Mouse (Mus musculus): ENCODE measurements around the gene Setd4.
"Not testable (repeated sequence)": the region's sequence is repeated elsewhere in the genome, so short reads cannot be mapped to it uniquely, and the experiment has no call there.

Gene Setd4

GRCm38 (mm10) chr16:93603439-93604212, at the start of gene Setd4:
Gene Setd4 (minus strand): TSS chr16:93604063.
- peak; percentile 81 for DNase-seq (ENCODE audit: low spot score)

GRCm38 (mm10) chr16:93648441-93649183, 44.7 kb upstream of the Setd4 start:
- no peak for DNase-seq (ENCODE audit: low spot score)

- no peak for DNase-seq (ENCODE audit: low spot score)
Observed at GRCm38 (mm10) chr16:93644006-93644405, 40.1 kb upstream of the Setd4 start.

GRCm38 (mm10) chr16:93627761-93628400, 24.0 kb upstream of the Setd4 start, which contains the start of gene Gm5678:
Gene Gm5678 (plus strand): TSS chr16:93628097.
- no peak for DNase-seq (ENCODE audit: low spot score)

- DNase-seq (ENCODE audit: low spot score): no peak
Observed at GRCm38 (mm10) chr16:93626745-93627144, 22.9 kb upstream of the Setd4 start.

- no peak for DNase-seq (ENCODE audit: low spot score)
Observed at GRCm38 (mm10) chr16:93624671-93625070, 20.8 kb upstream of the Setd4 start.

- DNase-seq (ENCODE audit: low spot score): not testable (repeated sequence)
Observed at GRCm38 (mm10) chr16:93623759-93624158, 19.9 kb upstream of the Setd4 start.

GRCm38 (mm10) chr16:93615118-93615870, 11.4 kb upstream of the Setd4 start:
- DNase-seq (ENCODE audit: low spot score): peak; percentile 60

GRCm38 (mm10) chr16:93610961-93611360, 7.1 kb upstream of the Setd4 start:
- DNase-seq (ENCODE audit: low spot score): no peak

GRCm38 (mm10) chr16:93609796-93610195, 5.9 kb upstream of the Setd4 start:
- no peak for DNase-seq (ENCODE audit: low spot score)

GRCm38 (mm10) chr16:93608731-93609130, 4.9 kb upstream of the Setd4 start:
- DNase-seq (ENCODE audit: low spot score): no peak

GRCm38 (mm10) chr16:93607669-93608101, 3.8 kb upstream of the Setd4 start:
- DNase-seq (ENCODE audit: low spot score): peak; percentile 83

GRCm38 (mm10) chr16:93606146-93606545, 2.3 kb upstream of the Setd4 start:
- no peak for DNase-seq (ENCODE audit: low spot score)

- no peak for DNase-seq (ENCODE audit: low spot score)
Observed at GRCm38 (mm10) chr16:93605553-93605952, 1.7 kb upstream of the Setd4 start, which contains the start of gene Cbr1. Gene Cbr1 (plus strand): TSS chr16:93605853.

- DNase-seq (ENCODE audit: low spot score): peak; percentile 38
Observed at GRCm38 (mm10) chr16:93604481-93604969, 662 bp upstream of the Setd4 start.

- DNase-seq (ENCODE audit: low spot score): no peak
Observed at GRCm38 (mm10) chr16:93599461-93599860, 4.4 kb downstream of the Setd4 start.

- DNase-seq (ENCODE audit: low spot score): no peak
Observed at GRCm38 (mm10) chr16:93597551-93597950, 6.3 kb downstream of the Setd4 start.

- no peak for DNase-seq (ENCODE audit: low spot score)
Observed at GRCm38 (mm10) chr16:93596807-93597206, 7.1 kb downstream of the Setd4 start.

GRCm38 (mm10) chr16:93595766-93596165, 8.1 kb downstream of the Setd4 start:
- no peak for DNase-seq (ENCODE audit: low spot score)

GRCm38 (mm10) chr16:93594448-93594847, 9.4 kb downstream of the Setd4 start:
- DNase-seq (ENCODE audit: low spot score): no peak

GRCm38 (mm10) chr16:93593406-93593805, 10.5 kb downstream of the Setd4 start:
- DNase-seq (ENCODE audit: low spot score): no peak

- no peak for DNase-seq (ENCODE audit: low spot score)
Observed at GRCm38 (mm10) chr16:93592711-93593110, 11.2 kb downstream of the Setd4 start.
